Mouse (Mus musculus) MEL (cell line): ENCODE results near the gene Tgm1. TPM values are rescaled to one million over a fixed set of nuclear protein-coding genes. Genes with fewer than 3 reads are reported as not detected.

Experiments used
- DNase-seq: peaks from one replicate; pipeline ENCODE4 v3.0.0; 2011; ENCODE audit warnings: low read depth, low spot score
- H3K27ac ChIP-seq: 2 replicates; pipeline ENCODE4 v1.5.1; 2012; ENCODE audit warnings: low read depth, mild to moderate bottlenecking, control low read depth, low read length, moderate library complexity; ENCODE audit not compliant: control insufficient read depth
- H3K27me3 ChIP-seq, 2 experiments: fragments of 150-350 bp in 1 of 2; sonication (generic) in 1 of 2; 2 replicates each; pipeline ENCODE4 v1.6.1; 2012; ENCODE audit warnings: low read length in 2 of 2, mild to moderate bottlenecking in 2 of 2, improper control_type of control experiment in 1 of 2, moderate library complexity in 1 of 2; ENCODE audit not compliant: insufficient read depth in 2 of 2, control insufficient read depth in 1 of 2
- H3K36me3 ChIP-seq, 2 experiments: 2 replicates each; pipeline ENCODE4 v1.6.1; 2012 to 2014; ENCODE audit warnings: low read length in 2 of 2, improper control_type of control experiment in 1 of 2, inconsistent platforms in 1 of 2, mild to moderate bottlenecking in 1 of 2; ENCODE audit not compliant: insufficient read depth in 2 of 2, control insufficient read depth in 1 of 2
- H3K4me1 ChIP-seq, 2 experiments: fragments of 150-350 bp in 1 of 2; sonication (generic) in 1 of 2; 2 replicates each; pipeline ENCODE4 v1.6.1; 2012; ENCODE audit warnings: low read length in 2 of 2, improper control_type of control experiment in 1 of 2, mild to moderate bottlenecking in 1 of 2; ENCODE audit not compliant: insufficient read depth in 2 of 2, control insufficient read depth in 1 of 2
- H3K4me3 ChIP-seq, 2 experiments: fragments of 150-350 bp in 1 of 2; sonication (generic) in 1 of 2; 2 replicates each; pipeline ENCODE4 v1.5.1; 2012; ENCODE audit warnings: low read depth in 2 of 2, low read length in 2 of 2, mild to moderate bottlenecking in 2 of 2, moderate library complexity in 2 of 2, control low read depth in 1 of 2, improper control_type of control experiment in 1 of 2; ENCODE audit not compliant: control insufficient read depth in 1 of 2, insufficient read depth in 1 of 2
- H3K79me2 ChIP-seq: 2 replicates; pipeline ENCODE4 v1.6.1; 2012; ENCODE audit warnings: mild to moderate bottlenecking, low read length, moderate library complexity; ENCODE audit not compliant: control insufficient read depth, poor library complexity, insufficient read depth
- H3K9ac ChIP-seq: 2 replicates; pipeline ENCODE4 v1.6.1; 2012; ENCODE audit warnings: low read depth, mild to moderate bottlenecking, control low read depth, low read length, moderate library complexity; ENCODE audit not compliant: control insufficient read depth, poor library complexity, severe bottlenecking
- H3K9me3 ChIP-seq: fragments of 150-350 bp; sonication (generic); replicated peaks from 2 replicates; pipeline ENCODE4 v1.6.1; 2012; ENCODE audit warnings: mild to moderate bottlenecking, low read length, improper control_type of control experiment, moderate library complexity; ENCODE audit not compliant: insufficient read depth
- BHLHE40 ChIP-seq: IDR thresholded peaks from 2 replicates; pipeline ENCODE4 v1.6.1; 2012; ENCODE audit warnings: low read depth, mild to moderate bottlenecking, inconsistent platforms, low read length, improper control_type of control experiment, borderline replicate concordance
- CHD1 ChIP-seq: IDR thresholded peaks from 2 replicates; pipeline ENCODE4 v1.6.1; 2012; ENCODE audit warnings: low read depth, mild to moderate bottlenecking, inconsistent platforms, low read length, improper control_type of control experiment
- CHD2 ChIP-seq: IDR thresholded peaks from 2 replicates; pipeline ENCODE4 v1.6.1; 2011; ENCODE audit warnings: low read length, improper control_type of control experiment
- CTCF ChIP-seq, 3 experiments: IDR thresholded peaks in 2 of 3; conservative IDR thresholded peaks in 1 of 3; 2 replicates each; pipeline ENCODE4 v1.5.1; 2011 to 2012; ENCODE audit warnings: low read length in 3 of 3, low read depth in 2 of 3, mild to moderate bottlenecking in 2 of 3, improper control_type of control experiment in 1 of 3, inconsistent platforms in 1 of 3, mixed read lengths in 1 of 3, moderate library complexity in 1 of 3; ENCODE audit not compliant: control insufficient read depth in 1 of 3, insufficient read depth in 1 of 3, poor library complexity in 1 of 3, severe bottlenecking in 1 of 3
- ELF1 ChIP-seq: IDR thresholded peaks from 2 replicates; pipeline ENCODE4 v1.6.1; 2014; ENCODE audit warnings: low read depth, mild to moderate bottlenecking, inconsistent platforms, low read length, improper control_type of control experiment, moderate library complexity
- EP300 ChIP-seq, 2 experiments: IDR thresholded peaks; 2 replicates each; pipeline ENCODE4 v1.6.1; 2011; ENCODE audit warnings: improper control_type of control experiment in 2 of 2, low read length in 2 of 2, low read depth in 1 of 2, mild to moderate bottlenecking in 1 of 2
- ETS1 ChIP-seq: IDR thresholded peaks from 2 replicates; pipeline ENCODE4 v1.6.1; 2012; ENCODE audit warnings: low read depth, mild to moderate bottlenecking, inconsistent platforms, low read length, improper control_type of control experiment, moderate library complexity
- GABPA ChIP-seq: IDR thresholded peaks from 2 replicates; pipeline ENCODE4 v1.6.1; 2012; ENCODE audit warnings: low read depth, mild to moderate bottlenecking, inconsistent platforms, low read length, improper control_type of control experiment, moderate library complexity
- HCFC1 ChIP-seq: IDR thresholded peaks from 2 replicates; pipeline ENCODE4 v1.6.1; 2012; ENCODE audit warnings: low read depth, mild to moderate bottlenecking, inconsistent platforms, low read length, improper control_type of control experiment, moderate library complexity
- KAT2A ChIP-seq: conservative IDR thresholded peaks from 2 replicates; pipeline ENCODE4 v1.6.1; 2012; ENCODE audit warnings: low read depth, low read length, improper control_type of control experiment, inconsistent platforms
- MAFK ChIP-seq: IDR thresholded peaks from 2 replicates; pipeline ENCODE4 v1.6.1; 2011; ENCODE audit warnings: low read depth, mild to moderate bottlenecking, low read length, improper control_type of control experiment, borderline replicate concordance
- MAX ChIP-seq: IDR thresholded peaks from 2 replicates; pipeline ENCODE4 v1.6.1; 2011; ENCODE audit warnings: low read length, improper control_type of control experiment
- MAZ ChIP-seq: IDR thresholded peaks from 2 replicates; pipeline ENCODE4 v1.6.1; 2012; ENCODE audit warnings: low read depth, mild to moderate bottlenecking, inconsistent platforms, low read length, improper control_type of control experiment
- MEF2A ChIP-seq: IDR thresholded peaks from 2 replicates; pipeline ENCODE4 v1.6.1; 2014; ENCODE audit warnings: low read depth, mild to moderate bottlenecking, inconsistent platforms, low read length, improper control_type of control experiment; ENCODE audit not compliant: poor library complexity, insufficient replicate concordance, severe bottlenecking; ENCODE audit errors: extremely low read depth
- MXI1 ChIP-seq: IDR thresholded peaks from 2 replicates; pipeline ENCODE4 v1.6.1; 2011; ENCODE audit warnings: mild to moderate bottlenecking, low read depth, low read length, improper control_type of control experiment
- MYB ChIP-seq: IDR thresholded peaks from 2 replicates; pipeline ENCODE4 v1.6.1; 2011; ENCODE audit warnings: mild to moderate bottlenecking, low read depth, low read length, improper control_type of control experiment
- MYC ChIP-seq: IDR thresholded peaks from 2 replicates; pipeline ENCODE4 v1.6.1; 2011; ENCODE audit warnings: low read depth, mild to moderate bottlenecking, low read length, improper control_type of control experiment, moderate library complexity
- NELFE ChIP-seq: IDR thresholded peaks from 2 replicates; pipeline ENCODE4 v1.6.1; 2011; ENCODE audit warnings: low read depth, low read length, improper control_type of control experiment
- NRF1 ChIP-seq: IDR thresholded peaks from 2 replicates; pipeline ENCODE4 v1.6.1; 2014; ENCODE audit warnings: low read depth, mild to moderate bottlenecking, inconsistent platforms, low read length, improper control_type of control experiment, moderate library complexity; ENCODE audit not compliant: poor library complexity, insufficient read depth, severe bottlenecking
- POLR2A ChIP-seq, 2 experiments: IDR thresholded peaks; 2 replicates each; pipeline ENCODE4 v1.6.1; 2011 to 2012; ENCODE audit warnings: low read length in 2 of 2, mild to moderate bottlenecking in 2 of 2, control low read depth in 1 of 2, improper control_type of control experiment in 1 of 2, low read depth in 1 of 2, moderate library complexity in 1 of 2; ENCODE audit not compliant: control insufficient read depth in 1 of 2, insufficient read depth in 1 of 2, poor library complexity in 1 of 2
- POLR2AphosphoS2 ChIP-seq: IDR thresholded peaks from 2 replicates; pipeline ENCODE4 v1.6.1; 2011; ENCODE audit warnings: low read length, improper control_type of control experiment
- POLR2AphosphoS5 ChIP-seq: IDR thresholded peaks from 2 replicates; pipeline ENCODE4 v1.6.1; 2012; ENCODE audit warnings: low read depth, borderline replicate concordance, mild to moderate bottlenecking, inconsistent platforms, low read length, moderate library complexity, mixed read lengths
- RAD21 ChIP-seq: IDR thresholded peaks from 2 replicates; pipeline ENCODE4 v1.6.1; 2011; ENCODE audit warnings: mild to moderate bottlenecking, low read depth, low read length, improper control_type of control experiment
- RCOR1 ChIP-seq: IDR thresholded peaks from 2 replicates; pipeline ENCODE4 v1.6.1; 2012; ENCODE audit warnings: low read depth, mild to moderate bottlenecking, inconsistent platforms, low read length, improper control_type of control experiment
- SIN3A ChIP-seq: IDR thresholded peaks from 2 replicates; pipeline ENCODE4 v1.6.1; 2012; ENCODE audit warnings: low read length, improper control_type of control experiment, inconsistent platforms
- SMC3 ChIP-seq: IDR thresholded peaks from 2 replicates; pipeline ENCODE4 v1.6.1; 2011; ENCODE audit warnings: low read depth, low read length, improper control_type of control experiment
- TAL1 ChIP-seq: IDR thresholded peaks from 2 replicates; pipeline ENCODE4 v1.6.1; 2012; ENCODE audit warnings: mild to moderate bottlenecking, inconsistent platforms, low read length, moderate library complexity, mixed read lengths
- TBP ChIP-seq: IDR thresholded peaks from 2 replicates; pipeline ENCODE4 v1.8.0; 2011; ENCODE audit warnings: low read depth, low read length, improper control_type of control experiment
- TCF12 ChIP-seq: IDR thresholded peaks from 2 replicates; pipeline ENCODE4 v1.6.1; 2014; ENCODE audit warnings: low read depth, mild to moderate bottlenecking, inconsistent platforms, low read length, improper control_type of control experiment, moderate library complexity
- USF1 ChIP-seq: IDR thresholded peaks from 2 replicates; pipeline ENCODE4 v1.6.1; 2014; ENCODE audit warnings: low read depth, mild to moderate bottlenecking, inconsistent platforms, low read length, improper control_type of control experiment, moderate library complexity
- USF2 ChIP-seq, 2 experiments: IDR thresholded peaks; 2 replicates each; pipeline ENCODE4 v1.6.1; 2011 to 2012; ENCODE audit warnings: improper control_type of control experiment in 2 of 2, low read length in 2 of 2, borderline replicate concordance in 1 of 2, inconsistent platforms in 1 of 2, low read depth in 1 of 2, mild to moderate bottlenecking in 1 of 2; ENCODE audit not compliant: insufficient read depth in 1 of 2
- ZC3H11A ChIP-seq: IDR thresholded peaks from 2 replicates; pipeline ENCODE4 v1.6.1; 2012; ENCODE audit warnings: low read depth, mild to moderate bottlenecking, inconsistent platforms, low read length, improper control_type of control experiment
- ZKSCAN1 ChIP-seq: IDR thresholded peaks from 2 replicates; pipeline ENCODE4 v1.6.1; 2012; ENCODE audit warnings: low read depth, mild to moderate bottlenecking, inconsistent platforms, low read length, improper control_type of control experiment, moderate library complexity
- ZMIZ1 ChIP-seq: IDR thresholded peaks from 2 replicates; pipeline ENCODE4 v1.6.1; 2012; ENCODE audit warnings: low read depth, mild to moderate bottlenecking, inconsistent platforms, low read length, improper control_type of control experiment, moderate library complexity
- polyA plus RNA-seq, 2 experiments: library from polyadenylated mRNA; stranded (reverse) in 1 of 2; unstranded in 1 of 2; fragments of >175 nt in 1 of 2; fragments of >200 nt in 1 of 2; gene quantifications; 2 replicates each; pipeline versions ENCODE4 v1.2.1 to v1.2.4; 2012; ENCODE audit warnings: low replicate concordance in 2 of 2, low read depth in 1 of 2; ENCODE audit not compliant: insufficient read length in 2 of 2, insufficient read depth in 1 of 2, missing spikeins in 1 of 2
- total RNA-seq: library from RNA; depleted of rRNA; stranded (reverse); fragments of 300-350 nt; gene quantifications from 2 replicates; pipeline ENCODE4 v1.2.3, GENCODE M21; 2012

The Tgm1 gene
- total and polyA plus RNA-seq, 3 experiments: 6.2 to 11.4 TPM; not detected in 1

DNA sequence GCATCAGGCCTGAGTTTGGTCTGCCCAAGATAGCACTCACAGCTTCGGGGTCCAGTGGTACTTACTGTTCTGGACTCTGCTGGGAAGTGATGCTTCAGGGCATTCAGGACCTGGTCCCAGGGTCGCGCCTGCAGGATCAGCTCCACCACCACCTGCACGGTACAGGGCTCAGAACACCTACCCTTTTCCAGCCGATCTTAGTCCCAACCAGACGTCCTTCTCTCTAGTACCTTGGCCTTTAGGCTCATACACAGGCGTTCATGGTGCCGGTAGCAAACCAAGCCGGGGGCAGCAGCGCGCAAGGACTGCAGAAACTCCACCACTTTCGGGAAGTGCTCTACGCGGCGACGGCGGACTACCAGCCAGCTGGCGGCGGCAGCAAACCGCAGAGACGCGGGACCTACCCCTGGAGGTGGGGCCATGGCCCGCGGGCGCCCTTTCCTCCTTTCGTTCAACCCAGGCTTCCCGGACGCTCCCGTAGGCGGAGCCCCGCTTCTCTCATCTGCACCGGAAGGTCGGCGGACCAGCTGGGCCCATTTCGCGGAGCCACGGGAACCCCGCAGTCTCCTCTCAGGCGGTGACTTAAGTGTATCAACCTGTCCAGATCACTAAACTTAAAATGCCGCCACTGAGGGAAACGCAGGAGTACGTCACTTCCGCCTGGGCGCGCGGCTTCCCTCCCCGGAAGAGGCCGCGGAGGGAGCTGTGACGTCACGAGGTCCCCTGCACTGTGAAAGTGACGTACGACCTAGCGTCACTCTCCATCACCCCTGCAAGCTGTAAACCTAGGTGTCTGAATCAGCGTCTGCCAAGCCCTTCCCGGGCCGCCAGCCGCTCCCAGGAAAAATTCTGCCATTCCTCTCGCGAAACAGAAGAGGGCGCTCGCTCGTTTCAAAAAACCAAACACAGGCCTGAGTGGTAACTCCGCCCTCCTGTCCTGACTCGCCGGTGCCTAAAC, 32.3 kb downstream of the Tgm1 start, which contains the start of gene Tinf2:
Gene Tinf2 (minus strand): TSS at position 661 of the 958 bp plus-strand sequence.
- H3K4me1 ChIP-seq: peaks cover 0 to 6% of the 10 kb centered on the region in 2 experiments; a peak in 3 of 4 replicates
- peaks cover 6 to 11% of the 10 kb centered on the region in 2 experiments for H3K36me3 ChIP-seq
- peak; percentile 99 for DNase-seq
- peaks cover 13% of the 10 kb centered on the region for H3K79me2 ChIP-seq
- H3K4me3 ChIP-seq: peak within 1 kb of the TSS; percentile 76 to 83
- H3K27ac ChIP-seq: peak within 1 kb of the TSS; percentile 93
- H3K27me3 ChIP-seq: no peaks in the 10 kb centered on the region
- peak within 1 kb of the TSS; percentile 88 for H3K9ac ChIP-seq
- H3K9me3 ChIP-seq: no peaks in the 10 kb centered on the region
- TF ChIP-seq EP300 (IDR thresholded peaks at IDR 0.05; ENCODE audit: low read depth in 1 of 2, low read length in 2 of 2) (peak in 1 of 2 experiments; percentile 37; a peak in 2 of 4 replicates), TAL1 (no peak), ZKSCAN1 (no peak), SMC3 (peak; percentile 95), POLR2AphosphoS5 (no peak), CHD2 (no peak), MEF2A (no peak), MYC (0 out of 2 replicates have a peak, but pooled peaks have one; percentile 10), GABPA (peak; percentile 98; the same call in 1 of the 2 replicates), ZC3H11A (peak; percentile 93), MAX (peak; percentile 54; the same call in 1 of the 2 replicates), ETS1 (peak; percentile 99), TCF12 (peak; percentile 37; the same call in 1 of the 2 replicates), BHLHE40 (0 out of 2 replicates have a peak, but pooled peaks have one; percentile 43), KAT2A (no peak; the same call in 1 of the 2 replicates), ELF1 (peak; percentile 92), NRF1 (no peak), USF2 (IDR thresholded peaks at IDR 0.05; ENCODE audit: borderline replicate concordance in 1 of 2, insufficient read depth in 1 of 2, low read depth in 1 of 2, low read length in 2 of 2) (no peak), RAD21 (peak; percentile 87), NELFE (peak; percentile 91), SIN3A (peak; percentile 92), ZMIZ1 (peak; percentile 78), MAFK (0 out of 2 replicates have a peak, but pooled peaks have one; percentile 9), CTCF (IDR thresholded peaks at IDR 0.05 in 2 of 3, conservative IDR thresholded peaks at IDR 0.05 in 1 of 3; ENCODE audit: control insufficient read depth in 1 of 3, insufficient read depth in 1 of 3, low read depth in 2 of 3, low read length in 3 of 3, poor library complexity in 1 of 3, severe bottlenecking in 1 of 3) (peak; percentile 53 to 96 (median 86); a peak in 5 of 6 replicates), POLR2A (IDR thresholded peaks at IDR 0.05; ENCODE audit: control insufficient read depth in 1 of 2, insufficient read depth in 1 of 2, low read depth in 1 of 2, low read length in 2 of 2, poor library complexity in 1 of 2) (peak; percentile 80 to 90; a peak in 3 of 4 replicates), MYB (no peak), POLR2AphosphoS2 (peak; percentile 81), TBP (0 out of 2 replicates have a peak, but pooled peaks have one; percentile 51), RCOR1 (peak; percentile 82), USF1 (peak; percentile 48; the same call in 1 of the 2 replicates), MAZ (peak; percentile 81), MXI1 (peak; percentile 66), HCFC1 (peak; percentile 84), CHD1 (no peak)
